Mouse (Mus musculus): Measurements from ENCODE around the gene Slc41a3.
A peak's percentile ranks its signal among the peaks of the same experiment; 100 is the strongest.

Gene Slc41a3

DNA sequence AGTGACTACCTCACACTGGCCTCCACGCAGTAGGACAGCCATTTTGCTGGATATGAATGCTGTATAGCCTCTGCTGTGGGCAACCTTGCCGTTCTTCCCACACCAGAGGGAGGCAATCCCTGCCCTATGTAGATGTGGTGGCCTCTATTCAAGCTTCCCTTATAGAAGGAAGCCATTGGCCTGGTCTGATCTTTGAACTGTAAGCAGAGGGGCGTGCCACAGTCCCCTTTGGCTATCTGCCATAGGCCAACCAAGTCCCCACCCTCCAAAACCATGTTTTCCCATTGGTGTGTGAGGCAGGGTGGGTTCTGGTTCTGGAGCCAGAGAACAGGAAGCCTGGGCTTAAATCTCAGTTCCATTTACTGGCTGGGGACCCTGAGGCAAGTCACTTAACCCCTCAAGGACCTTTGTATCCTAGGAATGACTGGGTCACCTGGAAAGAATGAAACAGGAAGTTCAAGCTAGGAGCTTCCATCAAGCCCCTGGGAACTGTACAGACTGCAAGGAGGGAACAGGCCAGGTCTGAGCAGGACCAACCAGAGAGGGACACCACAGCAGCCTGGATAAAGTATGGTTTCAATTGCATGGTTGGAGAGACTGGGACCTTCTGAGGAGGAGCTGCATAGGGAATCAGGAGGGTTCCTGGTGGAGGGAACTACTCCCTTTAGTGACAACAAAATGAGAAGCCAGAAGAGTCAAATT is 79.5 kb downstream of the Slc41a3 start:
- no peak for DNase-seq (ENCODE audit: low read depth)

DNA sequence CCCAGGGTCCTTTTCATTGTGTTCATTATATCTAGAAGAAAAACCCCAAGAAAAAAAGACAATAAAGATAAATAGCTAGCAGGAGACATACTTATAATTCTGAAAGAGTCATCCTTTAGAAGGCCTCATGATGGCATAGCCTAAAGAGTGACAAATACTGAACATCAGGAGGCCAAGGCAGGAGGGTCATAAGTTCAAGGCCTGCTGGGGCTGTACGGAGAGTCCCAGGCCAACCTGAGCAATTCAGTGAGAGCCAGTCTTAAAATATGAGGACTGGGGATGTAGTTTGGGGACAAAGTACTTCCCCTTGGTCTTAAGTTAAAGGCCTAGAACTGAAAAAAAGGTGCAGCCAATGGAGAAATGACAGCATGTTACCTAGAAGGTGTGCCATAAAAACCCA is 82.3 kb downstream of the Slc41a3 start:
- no peak for DNase-seq (ENCODE audit: low read depth)

DNA sequence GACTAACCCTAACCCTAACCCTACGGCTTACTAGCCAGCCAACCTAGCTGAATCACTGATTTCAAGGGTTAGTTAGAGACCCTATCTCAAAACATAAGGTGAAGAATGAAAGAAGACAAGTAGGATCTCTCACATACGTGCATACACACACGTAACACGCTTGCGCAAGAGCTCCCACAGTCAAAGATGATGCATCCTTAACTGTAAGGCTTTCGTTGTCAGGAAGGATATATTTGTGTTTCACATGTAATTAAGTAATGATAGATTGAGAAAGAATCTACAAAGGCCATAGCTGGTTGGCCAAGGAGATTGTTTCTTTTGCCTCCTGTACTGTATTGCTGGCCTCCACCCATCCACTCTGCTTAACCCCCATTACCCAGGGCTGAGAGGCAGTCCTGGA is 83.5 kb downstream of the Slc41a3 start:
- DNase-seq (ENCODE audit: low read depth): peak; percentile 67

DNA sequence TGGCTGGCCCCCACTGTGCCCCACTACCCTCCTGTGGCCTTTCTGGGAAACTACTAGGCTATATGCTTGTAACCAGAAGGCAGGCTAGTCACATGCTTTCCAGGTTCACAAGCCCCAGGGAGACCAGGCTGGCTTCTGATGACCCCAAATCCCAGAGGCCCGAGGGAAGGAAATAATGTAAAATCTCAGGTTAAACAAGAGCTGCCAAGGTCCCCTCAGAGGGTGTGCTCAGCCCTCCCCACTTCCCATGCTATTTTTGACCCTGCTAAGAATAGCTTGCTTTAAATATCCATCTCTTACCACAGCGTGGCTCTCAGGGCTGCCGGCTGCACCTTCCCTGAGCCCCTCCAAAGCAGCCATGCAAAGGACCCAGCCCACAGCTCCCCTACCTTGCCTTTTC is 84.2 kb downstream of the Slc41a3 start:
- no peak for DNase-seq (ENCODE audit: low read depth)

DNA sequence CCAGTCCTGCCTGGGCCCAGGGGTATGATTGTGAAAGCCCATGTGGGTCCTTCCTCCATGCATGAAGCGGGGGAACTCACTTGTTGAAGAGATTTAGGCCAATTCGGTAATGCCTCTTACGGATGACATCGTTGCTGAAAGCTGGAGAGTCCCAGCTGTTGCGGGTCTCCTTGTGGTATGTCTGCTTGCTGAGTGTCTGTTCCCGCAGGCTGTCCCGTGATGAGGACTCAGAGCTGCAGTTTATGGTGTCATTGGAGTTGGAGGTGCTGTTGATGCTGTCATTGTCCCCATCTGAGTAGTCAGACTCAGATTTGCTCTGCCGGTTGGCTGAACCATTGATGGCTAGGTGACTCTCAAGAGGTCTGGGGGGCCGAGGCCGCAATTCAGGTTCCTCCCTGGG is 85.0 kb downstream of the Slc41a3 start:
- DNase-seq (ENCODE audit: low read depth): no peak

DNA sequence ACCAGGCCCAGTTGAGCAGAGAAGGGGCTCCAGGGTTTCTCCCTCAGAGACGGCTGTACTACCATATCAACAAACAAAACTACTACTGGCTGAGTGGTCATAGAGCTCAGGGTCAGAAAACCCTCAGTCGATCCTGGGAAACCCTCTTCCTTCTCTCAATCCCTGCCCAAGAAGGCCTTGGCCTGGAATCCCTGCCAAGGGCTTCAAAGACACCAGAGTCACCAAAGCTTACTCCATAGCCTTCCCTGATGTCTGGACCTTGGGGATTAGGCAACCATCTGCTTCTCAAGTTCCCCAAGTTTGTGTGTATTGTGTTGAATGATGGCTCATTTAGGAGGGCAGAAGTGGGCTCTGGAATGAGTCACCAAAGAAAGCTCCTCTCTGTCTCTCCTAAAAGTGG is 87.4 kb downstream of the Slc41a3 start:
- DNase-seq (ENCODE audit: low read depth): no peak

DNA sequence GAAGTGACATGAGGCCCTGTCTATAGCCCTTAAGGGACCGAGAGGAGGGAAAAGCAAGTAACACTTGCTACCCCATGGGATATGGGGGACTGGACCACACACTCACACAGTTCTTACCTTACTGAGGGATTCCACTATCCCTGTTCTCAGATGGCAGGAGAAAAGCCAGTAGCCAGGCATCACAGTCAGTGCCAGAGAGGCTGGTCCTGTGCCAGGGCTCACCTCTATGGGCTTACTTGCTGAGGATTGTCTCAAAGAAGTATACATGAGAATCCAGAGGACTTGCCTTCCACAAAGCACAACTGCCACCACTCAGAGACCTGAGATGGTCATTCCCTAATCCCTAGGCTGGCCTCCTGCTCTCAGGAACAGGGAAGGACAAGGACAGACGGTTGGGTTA is 87.9 kb downstream of the Slc41a3 start:
- no peak for DNase-seq (ENCODE audit: low read depth)

DNA sequence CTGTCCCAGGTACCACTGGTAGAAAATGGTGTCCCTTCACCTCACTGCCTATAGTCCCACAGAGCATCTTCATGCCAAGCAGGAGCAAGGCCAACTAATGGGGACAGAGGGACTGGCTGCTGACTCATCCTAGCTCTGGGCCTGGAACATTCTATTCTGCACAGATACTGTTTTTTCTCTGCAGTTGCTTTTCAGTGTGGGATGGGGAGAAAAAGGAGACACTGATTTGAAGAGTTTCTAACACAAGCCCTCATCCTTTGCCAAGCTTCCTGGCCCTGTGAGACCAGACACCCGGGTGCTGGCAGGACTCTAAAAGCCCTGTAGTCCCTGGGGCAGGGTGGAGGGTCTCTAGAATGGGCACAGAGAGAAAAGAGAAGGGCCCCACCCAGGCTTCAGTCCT is 91.2 kb downstream of the Slc41a3 start:
- DNase-seq (ENCODE audit: low read depth): no peak
